Mouse (Mus musculus) ovary, adult 18-20 months (tissue): Measurements from ENCODE around the gene Mxi1.

Experiments
- DNase-seq: peaks from one replicate; pipeline ENCODE4 v3.0.0; 2022; ENCODE audit warnings: low spot score, mixed read lengths

Mxi1 gene

DNA sequence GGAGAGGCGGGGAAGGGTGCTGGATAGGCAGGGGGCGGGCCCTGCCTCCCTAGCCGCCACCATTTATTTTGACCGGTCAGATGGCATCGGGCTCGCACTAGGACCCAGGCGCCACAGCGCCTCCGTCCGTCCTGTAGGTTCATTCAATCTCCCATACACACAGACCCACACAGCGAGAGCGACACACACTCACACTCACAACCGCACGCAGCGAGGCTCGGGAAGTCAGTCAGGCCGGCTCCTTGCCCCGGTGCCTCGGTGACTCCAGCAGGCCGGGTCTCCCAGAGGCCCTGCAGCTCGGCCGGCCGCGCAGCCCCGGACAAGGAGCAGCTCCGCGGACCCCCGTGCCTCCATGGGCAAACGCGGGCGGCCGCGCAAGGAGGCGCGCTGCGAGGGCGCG lies at the start of gene Mxi1:
Mxi1 (plus strand) TSS at position 171 of the 400 bp plus-strand sequence.
- peak; percentile 71 for DNase-seq

DNA sequence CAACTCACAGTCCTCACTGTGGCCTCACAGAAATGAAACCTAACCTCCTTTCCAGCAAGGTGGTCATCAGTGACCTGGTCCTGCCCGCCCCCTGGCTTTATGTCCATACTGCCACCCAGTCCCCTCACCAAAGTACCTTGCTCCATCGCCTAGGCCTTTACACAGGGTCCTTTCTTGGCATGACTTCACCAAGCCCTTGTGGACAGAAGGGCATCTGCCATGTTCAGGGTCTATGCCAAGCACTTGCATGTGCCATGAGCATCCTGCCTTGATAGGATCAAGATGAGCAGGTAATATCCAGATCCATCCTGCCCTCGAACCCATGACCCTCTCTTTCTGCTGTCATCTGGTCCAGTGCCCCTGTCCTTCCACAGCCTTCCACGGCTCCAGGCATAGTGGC lies 49.5 kb upstream of the Mxi1 start:
- no peak for DNase-seq

DNA sequence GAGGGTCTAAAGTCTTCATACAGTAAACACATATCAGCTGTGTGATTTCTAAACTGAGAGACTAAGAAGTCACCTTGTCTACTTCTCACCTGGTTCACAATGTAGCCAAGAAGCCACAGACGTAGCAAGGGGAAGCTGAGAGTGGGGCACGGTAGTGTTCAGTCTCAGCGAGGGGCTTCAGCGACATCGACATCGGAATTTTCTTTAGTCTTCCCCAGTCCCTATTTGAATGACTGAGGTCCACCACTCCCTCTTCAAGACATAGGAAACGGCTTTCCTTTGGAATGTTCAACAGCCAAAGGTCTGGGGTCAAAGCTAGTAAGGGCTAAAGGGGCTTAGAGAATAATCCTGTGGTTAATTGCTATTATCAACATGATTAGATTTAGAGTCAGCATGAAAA lies 48.3 kb upstream of the Mxi1 start:
- DNase-seq, result no peak

DNA sequence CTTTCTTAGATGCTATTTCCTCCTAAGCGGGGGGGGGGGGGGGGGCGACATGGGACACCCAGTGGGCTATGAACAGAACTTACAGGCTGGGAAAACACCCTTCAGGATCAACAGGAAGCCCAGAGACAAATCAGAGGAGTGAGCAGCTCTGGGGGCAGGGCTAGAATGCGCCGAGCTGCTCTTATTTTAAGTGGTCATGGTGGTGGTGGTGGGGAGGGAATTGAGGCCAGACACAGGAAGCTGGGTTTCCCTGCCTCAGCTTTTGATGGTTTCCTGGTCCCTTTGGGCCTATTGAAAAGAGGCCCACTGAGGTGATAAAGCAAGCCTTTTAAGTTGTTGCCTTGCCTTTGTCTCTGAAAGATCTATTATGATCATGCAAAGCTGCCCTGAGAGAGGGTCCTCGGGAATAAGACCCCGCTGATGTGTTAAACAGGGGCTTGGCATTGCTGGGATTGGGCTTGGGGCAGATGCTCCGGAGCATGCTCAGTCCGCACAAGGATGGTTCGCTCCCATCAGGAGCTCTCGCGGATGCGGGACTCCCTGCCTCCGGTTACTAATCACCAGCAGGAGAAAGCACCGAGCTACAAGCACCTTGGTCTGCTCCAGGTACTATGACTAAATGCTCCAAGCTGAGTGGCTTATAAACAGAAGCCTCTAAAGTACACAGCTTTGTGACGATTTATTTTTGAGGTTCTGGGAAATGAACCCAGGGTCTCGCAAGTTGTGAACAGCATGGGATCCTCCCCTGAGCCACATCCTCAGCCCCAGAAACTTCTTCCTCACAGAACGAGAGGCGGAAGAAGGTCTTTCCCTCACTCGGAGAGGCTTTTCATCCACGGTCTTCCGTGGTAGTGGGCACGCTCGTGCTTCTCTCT lies 46.2 kb upstream of the Mxi1 start:
- DNase-seq, result no peak

DNA sequence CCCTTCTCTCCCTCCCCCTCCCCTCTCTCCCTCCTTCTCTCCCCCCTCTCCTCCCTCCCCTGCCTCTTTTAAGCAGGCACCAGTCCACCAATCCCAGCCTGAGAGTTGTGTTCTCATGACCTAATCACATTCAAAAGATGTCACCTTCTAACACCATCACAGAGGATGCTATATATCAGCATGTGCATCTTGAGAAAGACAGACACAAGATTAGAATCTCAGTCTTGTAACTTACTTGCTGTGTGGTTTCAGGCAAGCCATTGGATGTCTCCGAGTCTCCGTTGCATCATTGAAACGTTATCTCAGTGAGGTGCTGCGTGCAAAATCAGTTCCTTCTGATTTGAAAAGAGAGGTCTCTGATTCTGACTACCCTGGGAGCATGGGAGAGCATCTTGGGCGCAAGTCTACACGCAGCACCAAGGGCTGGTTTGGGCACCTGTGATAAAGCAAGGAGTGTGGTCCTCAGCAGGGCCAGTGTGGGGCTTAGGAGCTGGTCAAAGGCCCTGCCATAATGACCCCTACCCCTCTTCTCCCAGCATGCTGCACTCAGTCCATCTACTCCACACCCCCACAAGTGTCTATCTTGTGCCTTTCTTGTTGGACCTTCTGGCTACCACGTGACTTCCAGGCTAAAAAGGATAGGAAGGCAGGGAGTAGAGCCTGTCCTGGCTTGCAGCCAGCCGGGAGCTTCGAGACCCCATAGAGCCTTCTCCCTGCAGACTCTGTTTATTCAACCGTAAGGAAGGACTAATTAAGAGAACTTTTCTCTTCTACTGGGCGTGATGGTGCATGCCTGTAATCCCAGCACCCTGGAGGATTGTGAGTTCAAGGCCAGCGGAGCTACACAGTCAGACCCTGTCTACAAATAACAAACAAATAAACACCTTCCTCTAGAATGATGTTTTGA lies 45.2 kb upstream of the Mxi1 start:
- DNase-seq, result no peak

DNA sequence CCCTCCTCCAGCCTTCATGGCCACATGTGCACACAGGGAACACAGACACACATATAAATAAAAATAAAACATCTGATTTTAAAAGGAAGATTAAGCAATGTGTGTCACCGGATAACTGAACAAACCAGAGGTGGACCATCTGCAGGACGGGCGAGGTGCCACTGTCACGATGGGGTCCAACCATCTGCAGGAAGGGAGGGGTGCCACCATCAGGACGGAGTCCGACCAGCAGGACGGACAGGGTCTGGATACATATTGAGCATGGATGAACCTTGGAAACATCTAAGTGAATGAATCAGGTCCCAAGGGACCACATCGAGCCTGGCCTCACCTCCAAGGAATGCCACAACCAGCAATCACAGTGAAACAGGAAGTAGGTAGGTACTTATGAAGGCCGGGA lies 43.0 kb upstream of the Mxi1 start:
- DNase-seq, result no peak

DNA sequence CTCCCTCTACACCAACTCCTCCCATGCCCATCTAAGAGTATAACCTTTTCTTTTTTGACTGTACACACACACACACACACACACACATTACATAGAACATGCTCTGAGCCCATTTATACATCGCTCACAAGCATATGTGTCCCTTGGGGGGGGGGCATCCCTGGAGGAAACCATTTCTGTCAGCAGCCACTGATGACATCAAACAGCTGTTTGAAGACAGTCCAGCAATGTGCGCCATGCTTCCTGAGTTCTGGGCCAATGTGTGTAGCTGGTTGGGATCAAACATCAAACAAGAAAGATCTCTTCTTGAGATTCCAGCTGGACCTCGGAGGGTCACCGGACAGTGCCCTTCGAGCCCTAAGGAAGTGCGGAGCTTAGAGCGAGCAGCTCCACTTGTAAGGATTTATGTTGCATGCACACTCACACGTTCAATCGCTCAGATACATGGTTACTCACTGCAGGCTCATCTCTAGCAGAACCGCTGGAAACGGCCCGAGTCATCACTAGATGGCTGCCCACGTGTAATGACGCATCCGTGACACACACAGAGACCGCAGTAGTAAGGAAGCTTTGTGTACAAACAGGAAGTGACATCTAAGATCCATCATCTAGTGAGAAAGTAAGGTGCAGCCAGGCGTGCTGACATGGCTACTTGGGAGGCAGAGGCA lies 37.1 kb upstream of the Mxi1 start:
- no peak for DNase-seq

DNA sequence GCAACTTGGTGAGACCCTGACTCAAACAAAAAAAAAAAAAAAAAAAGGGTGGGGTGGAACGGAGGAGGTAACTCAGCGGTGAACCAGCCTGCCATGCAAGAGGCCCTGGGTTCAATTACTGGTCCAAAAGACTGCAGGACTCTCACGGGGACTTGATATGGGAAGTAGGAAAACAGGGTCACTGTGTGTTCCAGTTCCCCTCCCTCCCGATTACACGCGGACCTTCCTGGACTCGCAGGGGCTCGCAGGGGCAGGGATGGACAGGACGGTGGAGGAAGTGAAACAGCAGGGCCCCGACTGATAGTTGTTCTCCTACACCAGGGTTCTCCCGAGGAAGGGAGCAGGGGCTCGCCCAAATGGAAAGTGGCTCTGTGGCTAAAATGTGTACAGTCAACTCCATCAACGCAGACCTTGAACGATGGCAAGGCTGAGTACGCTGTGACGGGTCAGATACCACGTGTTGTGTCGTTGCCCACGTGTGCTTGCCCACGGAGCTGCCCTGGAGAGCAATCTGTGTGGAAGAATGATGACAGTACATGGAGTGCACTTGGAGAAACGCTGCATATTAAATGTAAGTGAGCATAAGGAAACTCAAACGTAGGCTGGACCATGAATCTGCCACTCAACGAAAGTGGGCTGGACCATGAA lies 36.4 kb upstream of the Mxi1 start:
- DNase-seq, result no peak

DNA sequence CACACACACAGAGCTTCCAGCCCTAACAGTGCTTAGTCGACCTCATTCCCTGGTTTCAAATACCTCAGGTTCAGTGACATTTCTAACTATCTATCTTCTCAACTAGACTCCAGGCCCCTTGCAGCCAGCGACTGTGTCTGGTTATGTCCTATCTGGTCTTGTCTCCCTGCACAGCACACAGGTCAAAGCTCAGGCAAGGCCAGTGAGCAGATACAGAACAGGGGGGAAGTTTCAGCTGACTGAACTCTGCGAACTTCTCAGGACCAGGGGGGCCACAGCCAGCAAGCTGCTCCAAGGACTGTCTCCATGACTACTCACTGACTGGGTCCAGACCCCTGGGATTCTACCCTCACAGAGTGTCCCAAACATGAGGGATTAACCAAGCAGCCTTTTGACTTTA lies 35.1 kb upstream of the Mxi1 start:
- DNase-seq, result no peak

DNA sequence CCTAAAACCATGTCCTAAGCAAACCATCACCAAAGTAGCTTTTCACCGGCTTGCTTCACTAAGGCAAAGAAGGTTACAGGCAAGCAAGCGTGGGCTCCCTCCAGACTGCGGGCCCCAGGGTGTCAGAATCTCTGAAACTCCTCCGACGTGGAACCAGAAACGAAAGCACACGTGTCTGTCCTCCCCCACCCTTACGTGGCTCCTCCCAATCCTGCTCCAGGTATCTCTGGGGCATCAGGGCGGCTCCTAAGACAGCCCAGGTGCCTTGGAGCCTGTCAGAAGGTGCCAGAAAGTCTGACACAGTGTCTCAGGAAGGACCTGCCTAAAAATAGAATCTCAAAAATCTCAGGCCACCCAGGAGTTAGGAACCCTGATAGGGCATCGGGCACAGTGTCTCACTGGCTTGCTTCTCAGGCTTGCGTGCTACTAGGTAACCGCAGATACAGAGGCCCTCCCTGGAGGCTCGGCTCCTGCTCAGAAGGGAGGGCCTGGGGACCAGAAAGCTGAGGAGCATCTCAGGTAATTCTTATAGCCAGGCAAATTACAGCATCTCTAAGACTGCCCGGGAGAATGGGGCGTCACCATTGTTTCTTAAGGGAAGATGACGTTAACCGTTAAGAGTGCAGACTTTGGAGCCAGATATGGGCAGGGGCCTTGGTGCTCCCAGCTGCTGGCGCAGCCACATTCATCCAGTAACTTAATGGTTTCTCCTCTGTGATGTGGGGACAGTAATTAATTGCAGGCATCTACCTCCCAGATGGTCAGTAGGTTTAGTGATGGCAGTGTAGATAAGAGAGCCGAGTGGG lies 33.2 kb upstream of the Mxi1 start:
- DNase-seq, result no peak

DNA sequence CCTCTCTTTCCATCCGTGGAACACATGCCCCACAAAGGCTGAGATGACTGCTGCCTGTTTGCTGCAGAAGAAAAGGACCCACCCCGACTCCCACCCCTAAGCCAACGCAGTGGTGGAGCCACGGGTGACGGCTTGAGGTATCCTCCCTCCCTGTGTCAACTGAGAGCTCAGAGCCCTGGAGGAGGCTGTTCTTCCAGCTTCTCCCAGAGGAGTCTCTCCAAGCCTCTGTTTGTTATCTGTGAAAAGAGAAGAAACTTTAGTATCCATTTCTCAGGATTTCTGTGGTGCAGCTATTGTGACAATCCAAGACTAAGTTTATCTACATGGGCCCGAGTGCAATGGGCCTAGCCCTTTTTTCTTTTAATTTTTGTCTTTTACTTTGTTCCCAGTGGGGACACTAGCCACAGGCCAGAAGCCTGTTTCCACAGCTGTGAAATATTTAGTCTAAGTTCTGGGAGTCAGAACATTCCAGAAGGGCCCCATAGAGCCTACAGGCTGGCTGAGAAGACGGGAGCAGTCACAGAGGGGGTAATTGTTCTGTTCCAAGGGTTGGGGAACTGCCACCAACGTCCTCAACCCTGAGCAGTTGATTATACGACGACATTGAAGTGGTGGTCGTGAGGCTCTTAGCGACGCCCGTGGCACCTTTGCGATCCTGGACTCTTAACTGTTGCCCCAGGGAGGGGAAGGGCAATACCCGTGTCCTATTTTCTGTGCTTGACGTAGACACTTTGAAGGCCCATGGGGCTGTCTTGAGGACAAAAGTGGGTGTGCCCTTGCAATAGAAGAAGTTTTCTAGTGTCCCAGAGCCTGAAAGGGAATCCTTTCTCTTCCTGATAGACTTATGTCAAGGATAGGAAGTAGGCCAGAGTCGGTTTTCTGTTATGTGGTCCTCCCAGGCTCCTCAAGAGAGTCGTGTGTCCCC lies 31.6 kb upstream of the Mxi1 start:
- DNase-seq, result no peak

DNA sequence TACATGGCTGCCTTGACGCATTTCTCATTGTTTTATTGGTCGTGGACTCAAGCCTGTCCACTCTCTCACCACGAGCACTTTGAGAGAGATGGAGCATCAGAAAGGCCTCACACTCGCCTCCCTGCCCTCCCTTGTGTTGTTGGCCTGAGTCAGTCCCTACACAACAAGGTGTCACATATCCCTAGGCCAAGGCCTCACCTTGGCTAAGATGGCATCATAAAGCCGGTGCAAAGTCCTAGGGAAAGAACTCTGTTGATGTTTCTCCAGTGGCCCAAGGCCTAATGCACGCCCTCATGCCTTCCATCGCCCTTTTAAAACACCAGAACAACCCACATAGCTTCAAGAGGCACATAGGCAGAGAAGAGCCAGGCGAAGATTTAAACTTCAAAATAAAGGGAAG lies 30.1 kb upstream of the Mxi1 start:
- DNase-seq, result no peak

DNA sequence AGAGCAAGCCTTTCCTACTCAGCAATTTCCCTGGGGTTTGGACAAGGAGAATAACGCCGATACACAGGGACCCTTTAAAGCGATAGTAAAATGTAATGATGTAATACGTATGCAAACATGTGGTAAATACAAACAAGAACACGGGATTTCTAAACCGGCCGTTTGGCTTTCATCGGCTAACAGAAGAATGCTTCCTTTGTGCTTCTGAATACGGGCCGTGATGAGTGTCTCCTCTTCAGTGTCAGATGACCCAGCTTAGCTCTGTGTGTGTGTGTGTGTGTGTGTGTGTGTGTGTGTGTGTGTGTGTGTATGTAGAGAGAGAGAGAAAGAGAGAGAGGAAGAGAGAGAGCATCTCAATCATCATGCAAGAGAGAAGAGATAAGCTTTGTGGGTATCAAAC lies 27.7 kb upstream of the Mxi1 start:
- DNase-seq, result no peak

DNA sequence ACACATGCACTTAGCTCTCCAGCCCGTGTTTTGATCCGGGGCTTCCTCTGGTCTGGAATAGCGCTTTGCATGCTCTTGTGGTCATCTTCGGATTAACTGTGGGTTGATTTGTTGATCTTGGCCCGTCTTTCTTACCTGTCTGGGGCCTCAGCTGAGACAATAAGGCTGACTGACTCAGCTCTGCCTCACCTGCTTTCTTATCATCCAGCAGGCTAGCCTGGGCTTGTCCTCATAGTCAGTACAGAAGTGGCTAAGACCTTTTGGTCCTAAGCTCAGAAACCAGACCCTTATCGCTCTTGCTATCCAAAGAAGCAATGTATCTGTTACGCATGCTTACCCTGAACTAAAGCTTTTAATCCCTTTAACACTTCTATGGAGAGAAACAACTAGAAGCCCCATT lies 26.6 kb upstream of the Mxi1 start:
- no peak for DNase-seq

DNA sequence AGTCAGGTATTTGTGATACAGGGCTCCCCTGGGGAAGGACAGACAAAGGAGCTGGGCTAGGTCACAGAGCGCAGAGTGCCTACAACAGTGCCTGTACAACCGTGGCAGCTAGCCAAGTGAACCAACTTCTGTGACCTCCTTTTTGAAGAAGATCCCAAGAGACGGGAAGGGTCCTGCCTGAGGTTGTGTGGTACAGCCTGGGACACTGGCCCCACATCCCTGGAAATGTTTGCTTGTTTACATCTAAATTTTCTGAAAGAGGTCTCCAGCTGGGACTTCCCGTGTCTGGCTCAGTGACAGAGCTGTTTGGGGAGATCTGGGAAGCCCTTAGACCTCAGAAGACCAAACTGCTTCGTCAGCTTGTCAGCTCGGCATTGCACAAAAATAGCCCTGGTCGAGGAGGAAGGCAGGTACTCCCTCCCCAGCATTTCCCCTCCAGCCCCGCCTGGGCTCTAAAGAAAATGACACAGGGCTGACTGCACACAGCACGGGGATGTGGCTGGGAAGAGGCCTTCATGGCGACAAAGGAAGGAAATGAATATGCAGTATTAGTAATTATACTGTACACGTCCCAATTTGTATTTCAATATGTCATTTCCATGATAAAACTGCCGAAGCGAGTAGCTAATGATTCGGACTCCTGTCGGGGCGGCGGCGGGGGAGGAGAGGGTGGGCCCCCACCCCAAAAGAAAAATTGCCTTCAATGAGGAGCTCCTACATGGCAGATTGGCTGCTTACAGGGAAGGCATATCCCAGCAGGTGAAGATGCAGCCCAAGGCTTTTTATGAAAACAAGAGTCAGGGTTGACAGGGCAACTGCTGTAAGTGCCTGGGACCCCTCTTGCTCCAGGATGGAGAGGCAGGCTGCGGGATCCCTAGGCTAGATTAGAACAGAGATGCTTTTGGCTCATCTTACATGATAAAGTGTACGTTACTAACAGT lies 25.8 kb upstream of the Mxi1 start:
- no peak for DNase-seq

DNA sequence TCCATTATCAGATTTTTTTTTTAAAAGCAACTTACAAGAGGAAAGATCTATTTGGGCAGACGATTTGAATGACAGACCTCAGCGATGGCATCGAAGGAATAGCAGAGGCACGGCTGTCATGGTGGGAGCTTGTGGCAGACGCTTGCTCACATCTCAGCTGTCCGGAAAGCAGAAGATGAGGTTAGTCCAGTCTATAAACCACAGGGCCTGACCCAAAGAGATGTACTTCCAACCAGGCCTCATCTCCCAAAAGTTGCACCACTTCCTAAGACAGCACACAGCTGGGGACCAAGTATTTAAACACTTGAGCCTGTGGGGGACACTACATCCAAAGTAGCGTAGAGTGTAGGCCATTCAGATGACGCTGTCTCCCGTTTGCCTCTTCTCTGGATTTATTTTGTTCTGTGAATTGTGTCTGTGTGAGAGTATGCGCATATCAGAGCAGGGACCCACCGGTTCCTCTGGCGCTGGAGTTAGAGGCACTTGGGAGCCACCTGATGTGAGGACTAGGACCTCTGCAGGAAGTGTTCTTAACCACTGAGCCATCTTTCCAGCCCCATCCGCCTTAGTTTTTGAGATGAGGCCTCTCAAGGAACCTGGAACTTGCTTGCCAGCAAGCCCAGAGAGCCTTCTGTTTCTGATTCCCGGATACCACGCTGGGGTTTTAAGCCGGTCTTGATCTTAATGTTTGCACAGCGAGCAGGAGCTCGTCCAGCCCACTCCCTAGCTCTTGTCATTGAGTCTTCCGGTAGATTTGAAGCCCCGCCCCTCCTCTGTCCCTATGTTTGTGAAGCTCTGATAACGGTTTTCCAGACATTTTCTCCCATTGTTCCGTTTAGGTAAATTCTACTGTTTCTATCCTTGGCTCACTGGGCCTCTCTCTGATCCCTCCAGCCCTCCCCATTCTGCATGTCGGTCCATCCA lies 13.7 kb upstream of the Mxi1 start:
- DNase-seq, result no peak

DNA sequence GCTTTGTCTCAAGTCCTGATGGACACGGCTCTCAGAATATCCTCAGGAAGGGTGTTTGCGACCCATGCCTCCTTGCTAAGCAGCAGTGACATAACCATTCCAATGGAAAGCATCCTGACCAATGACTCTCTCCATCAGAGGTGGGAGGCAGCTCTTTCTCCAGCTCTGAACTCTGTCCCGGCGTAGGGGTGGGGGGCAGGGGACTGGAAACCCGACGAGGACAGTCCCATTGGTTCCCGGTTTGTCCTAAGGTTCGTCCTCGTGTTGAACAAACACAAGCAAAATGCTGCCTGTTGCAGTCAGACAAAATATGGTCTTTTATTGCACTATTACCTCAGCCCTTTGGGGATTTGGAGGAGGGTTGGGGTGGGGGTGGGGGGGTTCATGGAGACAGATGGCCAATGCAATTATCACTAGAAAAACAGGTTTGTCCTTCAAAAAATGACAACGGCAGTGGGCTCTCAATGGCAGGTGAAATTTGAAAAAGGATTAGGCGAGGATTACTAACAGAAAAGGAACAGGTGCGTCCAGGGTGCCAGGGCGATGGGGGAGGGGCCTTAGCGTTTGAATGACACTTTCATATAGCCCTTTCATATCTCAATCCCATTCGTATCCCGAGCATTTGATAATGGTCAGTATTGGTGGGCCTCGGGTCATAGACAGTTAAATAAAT lies 11.0 kb upstream of the Mxi1 start:
- no peak for DNase-seq
